Mouse (Mus musculus) myocyte (in vitro differentiated cells): ENCODE results near the gene Dnajc13.

Source experiments
- CEBPB ChIP-seq: IDR thresholded peaks from 2 replicates; pipeline ENCODE4 v1.6.1; 2011; ENCODE audit warnings: mild to moderate bottlenecking, moderate library complexity; ENCODE audit not compliant: poor library complexity, insufficient read depth, severe bottlenecking
- E2F4 ChIP-seq: IDR thresholded peaks from one replicate; pipeline ENCODE4 v1.6.1; 2011; ENCODE audit warnings: mild to moderate bottlenecking, control low read depth, moderate library complexity; ENCODE audit not compliant: insufficient read depth
- MAX ChIP-seq: IDR thresholded peaks from one replicate; pipeline ENCODE4 v1.6.1; 2011; ENCODE audit warnings: low read depth, mild to moderate bottlenecking, control low read depth
- MYOD1 ChIP-seq, 3 experiments: IDR thresholded peaks; one replicate each; pipeline ENCODE4 v1.6.1; 2011; ENCODE audit warnings: control low read depth in 2 of 3, low read depth in 2 of 3, mild to moderate bottlenecking in 2 of 3, moderate library complexity in 1 of 3; ENCODE audit not compliant: insufficient read length in 2 of 3, control insufficient read depth in 1 of 3
- MYOG ChIP-seq, 3 experiments: IDR thresholded peaks; one replicate each; pipeline ENCODE4 v1.6.1; 2011; ENCODE audit warnings: control low read depth in 2 of 3, low read depth in 2 of 3, mild to moderate bottlenecking in 2 of 3; ENCODE audit not compliant: insufficient read length in 2 of 3, control insufficient read depth in 1 of 3, insufficient read depth in 1 of 3
- POLR2A ChIP-seq: IDR thresholded peaks from one replicate; pipeline ENCODE4 v1.6.1; 2011; ENCODE audit warnings: low read depth, mild to moderate bottlenecking, control low read depth, moderate library complexity; ENCODE audit not compliant: insufficient read length
- POLR2AphosphoS2 ChIP-seq: IDR thresholded peaks from one replicate; pipeline ENCODE4 v1.6.1; 2011; ENCODE audit warnings: low read depth, control low read depth; ENCODE audit not compliant: insufficient read length
- REST ChIP-seq: IDR thresholded peaks from one replicate; pipeline ENCODE4 v1.6.1; 2011; ENCODE audit warnings: mild to moderate bottlenecking, control low read depth, moderate library complexity; ENCODE audit not compliant: insufficient read depth, insufficient read length
- TCF12 ChIP-seq: IDR thresholded peaks from one replicate; pipeline ENCODE4 v1.6.1; 2011; ENCODE audit warnings: mild to moderate bottlenecking, control low read depth; ENCODE audit not compliant: poor library complexity, insufficient read depth, severe bottlenecking
- TCF3 ChIP-seq: IDR thresholded peaks from one replicate; pipeline ENCODE4 v1.6.1; 2011; ENCODE audit warnings: low read depth, control low read depth; ENCODE audit not compliant: insufficient read length
- USF1 ChIP-seq: IDR thresholded peaks from one replicate; pipeline ENCODE4 v1.6.1; 2011; ENCODE audit warnings: low read depth, mild to moderate bottlenecking, control low read depth, moderate library complexity

DNA sequence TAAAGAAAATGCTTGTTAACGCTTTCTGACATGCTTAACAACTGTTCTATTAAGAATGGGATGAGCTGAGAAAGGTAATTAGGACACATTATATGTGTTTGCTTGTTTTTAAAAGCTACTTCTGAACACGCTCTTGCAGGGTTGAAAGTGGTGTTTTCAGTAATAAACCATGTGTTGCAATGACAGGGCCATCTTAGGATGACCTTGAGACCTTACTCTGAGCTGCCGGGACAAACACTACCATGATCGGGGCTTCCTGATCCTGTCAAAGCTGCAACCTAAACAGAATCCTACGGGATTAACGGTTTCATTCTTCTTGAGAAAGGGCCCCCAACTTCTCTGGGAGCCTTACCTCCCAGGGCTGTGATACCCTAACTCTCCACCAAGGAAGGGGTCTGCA lies 91.1 kb downstream of the Dnajc13 start:
- no peak for TF ChIP-seq POLR2A
- no peak for TF ChIP-seq MYOD1 (IDR thresholded peaks at IDR 0.05; ENCODE audit: control insufficient read depth in 1 of 3, insufficient read length in 2 of 3, low read depth in 2 of 3)
- TF ChIP-seq E2F4: no peak
- TF ChIP-seq USF1: no peak
- TF ChIP-seq TCF12: no peak
- no peak for TF ChIP-seq MAX
- TF ChIP-seq CEBPB: no peak
- TF ChIP-seq POLR2AphosphoS2: no peak
- TF ChIP-seq MYOG (IDR thresholded peaks at IDR 0.05; ENCODE audit: control insufficient read depth in 1 of 3, insufficient read depth in 1 of 3, insufficient read length in 2 of 3, low read depth in 2 of 3): no peak
- no peak for TF ChIP-seq TCF3
- TF ChIP-seq REST: no peak
